Mouse (Mus musculus) MEL (cell line): ENCODE measurements at regions not wholly inside any gene's neighbourhood (a gene's known extent, or its start where the extent isn't known, plus 50 kb on each side); places are given as distances from the start of the nearest gene placed in this dataset.

ENCODE experiments used
- DNase-seq: peaks from one replicate; pipeline ENCODE4 v3.0.0; 2011; ENCODE audit warnings: low read depth, low spot score
- H3K27ac ChIP-seq: 2 replicates; pipeline ENCODE4 v1.5.1; 2012; ENCODE audit warnings: low read depth, mild to moderate bottlenecking, control low read depth, low read length, moderate library complexity; ENCODE audit not compliant: control insufficient read depth
- H3K27me3 ChIP-seq, 2 experiments: fragments of 150-350 bp in 1 of 2; sonication (generic) in 1 of 2; 2 replicates each; pipeline ENCODE4 v1.6.1; 2012; ENCODE audit warnings: low read length in 2 of 2, mild to moderate bottlenecking in 2 of 2, improper control_type of control experiment in 1 of 2, moderate library complexity in 1 of 2; ENCODE audit not compliant: insufficient read depth in 2 of 2, control insufficient read depth in 1 of 2
- H3K36me3 ChIP-seq, 2 experiments: 2 replicates each; pipeline ENCODE4 v1.6.1; 2012 to 2014; ENCODE audit warnings: low read length in 2 of 2, improper control_type of control experiment in 1 of 2, inconsistent platforms in 1 of 2, mild to moderate bottlenecking in 1 of 2; ENCODE audit not compliant: insufficient read depth in 2 of 2, control insufficient read depth in 1 of 2
- H3K4me1 ChIP-seq, 2 experiments: fragments of 150-350 bp in 1 of 2; sonication (generic) in 1 of 2; 2 replicates each; pipeline ENCODE4 v1.6.1; 2012; ENCODE audit warnings: low read length in 2 of 2, improper control_type of control experiment in 1 of 2, mild to moderate bottlenecking in 1 of 2; ENCODE audit not compliant: insufficient read depth in 2 of 2, control insufficient read depth in 1 of 2
- H3K4me3 ChIP-seq, 2 experiments: fragments of 150-350 bp in 1 of 2; sonication (generic) in 1 of 2; 2 replicates each; pipeline ENCODE4 v1.5.1; 2012; ENCODE audit warnings: low read depth in 2 of 2, low read length in 2 of 2, mild to moderate bottlenecking in 2 of 2, moderate library complexity in 2 of 2, control low read depth in 1 of 2, improper control_type of control experiment in 1 of 2; ENCODE audit not compliant: control insufficient read depth in 1 of 2, insufficient read depth in 1 of 2
- H3K79me2 ChIP-seq: 2 replicates; pipeline ENCODE4 v1.6.1; 2012; ENCODE audit warnings: mild to moderate bottlenecking, low read length, moderate library complexity; ENCODE audit not compliant: control insufficient read depth, poor library complexity, insufficient read depth
- H3K9ac ChIP-seq: 2 replicates; pipeline ENCODE4 v1.6.1; 2012; ENCODE audit warnings: low read depth, mild to moderate bottlenecking, control low read depth, low read length, moderate library complexity; ENCODE audit not compliant: control insufficient read depth, poor library complexity, severe bottlenecking
- H3K9me3 ChIP-seq: fragments of 150-350 bp; sonication (generic); replicated peaks from 2 replicates; pipeline ENCODE4 v1.6.1; 2012; ENCODE audit warnings: mild to moderate bottlenecking, low read length, improper control_type of control experiment, moderate library complexity; ENCODE audit not compliant: insufficient read depth
- BHLHE40 ChIP-seq: IDR thresholded peaks from 2 replicates; pipeline ENCODE4 v1.6.1; 2012; ENCODE audit warnings: low read depth, mild to moderate bottlenecking, inconsistent platforms, low read length, improper control_type of control experiment, borderline replicate concordance
- CHD1 ChIP-seq: IDR thresholded peaks from 2 replicates; pipeline ENCODE4 v1.6.1; 2012; ENCODE audit warnings: low read depth, mild to moderate bottlenecking, inconsistent platforms, low read length, improper control_type of control experiment
- CHD2 ChIP-seq: IDR thresholded peaks from 2 replicates; pipeline ENCODE4 v1.6.1; 2011; ENCODE audit warnings: low read length, improper control_type of control experiment
- CTCF ChIP-seq, 3 experiments: IDR thresholded peaks in 2 of 3; conservative IDR thresholded peaks in 1 of 3; 2 replicates each; pipeline ENCODE4 v1.5.1; 2011 to 2012; ENCODE audit warnings: low read length in 3 of 3, low read depth in 2 of 3, mild to moderate bottlenecking in 2 of 3, improper control_type of control experiment in 1 of 3, inconsistent platforms in 1 of 3, mixed read lengths in 1 of 3, moderate library complexity in 1 of 3; ENCODE audit not compliant: control insufficient read depth in 1 of 3, insufficient read depth in 1 of 3, poor library complexity in 1 of 3, severe bottlenecking in 1 of 3
- E2F4 ChIP-seq: IDR thresholded peaks from 2 replicates; pipeline ENCODE4 v1.6.1; 2011; ENCODE audit warnings: low read depth, low read length, improper control_type of control experiment, borderline replicate concordance
- ELF1 ChIP-seq: IDR thresholded peaks from 2 replicates; pipeline ENCODE4 v1.6.1; 2014; ENCODE audit warnings: low read depth, mild to moderate bottlenecking, inconsistent platforms, low read length, improper control_type of control experiment, moderate library complexity
- ETS1 ChIP-seq: IDR thresholded peaks from 2 replicates; pipeline ENCODE4 v1.6.1; 2012; ENCODE audit warnings: low read depth, mild to moderate bottlenecking, inconsistent platforms, low read length, improper control_type of control experiment, moderate library complexity
- GABPA ChIP-seq: IDR thresholded peaks from 2 replicates; pipeline ENCODE4 v1.6.1; 2012; ENCODE audit warnings: low read depth, mild to moderate bottlenecking, inconsistent platforms, low read length, improper control_type of control experiment, moderate library complexity
- MXI1 ChIP-seq: IDR thresholded peaks from 2 replicates; pipeline ENCODE4 v1.6.1; 2011; ENCODE audit warnings: mild to moderate bottlenecking, low read depth, low read length, improper control_type of control experiment
- MYC ChIP-seq: IDR thresholded peaks from 2 replicates; pipeline ENCODE4 v1.6.1; 2011; ENCODE audit warnings: low read depth, mild to moderate bottlenecking, low read length, improper control_type of control experiment, moderate library complexity
- POLR2A ChIP-seq, 2 experiments: IDR thresholded peaks; 2 replicates each; pipeline ENCODE4 v1.6.1; 2011 to 2012; ENCODE audit warnings: low read length in 2 of 2, mild to moderate bottlenecking in 2 of 2, control low read depth in 1 of 2, improper control_type of control experiment in 1 of 2, low read depth in 1 of 2, moderate library complexity in 1 of 2; ENCODE audit not compliant: control insufficient read depth in 1 of 2, insufficient read depth in 1 of 2, poor library complexity in 1 of 2
- POLR2AphosphoS5 ChIP-seq: IDR thresholded peaks from 2 replicates; pipeline ENCODE4 v1.6.1; 2012; ENCODE audit warnings: low read depth, borderline replicate concordance, mild to moderate bottlenecking, inconsistent platforms, low read length, moderate library complexity, mixed read lengths
- RAD21 ChIP-seq: IDR thresholded peaks from 2 replicates; pipeline ENCODE4 v1.6.1; 2011; ENCODE audit warnings: mild to moderate bottlenecking, low read depth, low read length, improper control_type of control experiment
- SMC3 ChIP-seq: IDR thresholded peaks from 2 replicates; pipeline ENCODE4 v1.6.1; 2011; ENCODE audit warnings: low read depth, low read length, improper control_type of control experiment
- TBP ChIP-seq: IDR thresholded peaks from 2 replicates; pipeline ENCODE4 v1.8.0; 2011; ENCODE audit warnings: low read depth, low read length, improper control_type of control experiment
- USF2 ChIP-seq, 2 experiments: IDR thresholded peaks; 2 replicates each; pipeline ENCODE4 v1.6.1; 2011 to 2012; ENCODE audit warnings: improper control_type of control experiment in 2 of 2, low read length in 2 of 2, borderline replicate concordance in 1 of 2, inconsistent platforms in 1 of 2, low read depth in 1 of 2, mild to moderate bottlenecking in 1 of 2; ENCODE audit not compliant: insufficient read depth in 1 of 2
- ZNF384 ChIP-seq: IDR thresholded peaks from 2 replicates; pipeline ENCODE4 v1.6.1; 2012; ENCODE audit warnings: low read depth, mild to moderate bottlenecking, inconsistent platforms, low read length, improper control_type of control experiment

- Histone ChIP-seq H3K79me2 (no peaks in the 10 kb centered on the region), H3K4me3 (no peak overlapping the region), H3K27me3 (no peaks in the 10 kb centered on the region)
- peak; percentile 38 for DNase-seq
- no peak for TF ChIP-seq CHD2
- no peak for TF ChIP-seq CTCF (IDR thresholded peaks at IDR 0.05 in 2 of 3, conservative IDR thresholded peaks at IDR 0.05 in 1 of 3; ENCODE audit: control insufficient read depth in 1 of 3, insufficient read depth in 1 of 3, low read depth in 2 of 3, low read length in 3 of 3, poor library complexity in 1 of 3, severe bottlenecking in 1 of 3)
- no peak for TF ChIP-seq GABPA
- TF ChIP-seq TBP, result no peak
- no peak for TF ChIP-seq E2F4
- TF ChIP-seq USF2 (IDR thresholded peaks at IDR 0.05; ENCODE audit: borderline replicate concordance in 1 of 2, insufficient read depth in 1 of 2, low read depth in 1 of 2, low read length in 2 of 2), result no peak
- TF ChIP-seq SMC3, result no peak
- no peak for TF ChIP-seq MYC
- no peak for TF ChIP-seq MXI1
- TF ChIP-seq CHD1, result no peak
- no peak for TF ChIP-seq POLR2AphosphoS5
- TF ChIP-seq, all 39 proteins: peak for 0
- H3K36me3 ChIP-seq, result no peaks in the 10 kb centered on the region
- H3K4me1 ChIP-seq, result no peaks in the 10 kb centered on the region
- no peak overlapping the region for H3K27ac ChIP-seq
- no peaks in the 10 kb centered on the region for H3K9me3 ChIP-seq
- H3K9ac ChIP-seq, result no peak overlapping the region
Measured at GRCm38 (mm10) chr1:52331442-52331841, 98.4 kb upstream of the Gls start.

GRCm38 (mm10) chr1:52330496-52330895 is 97.5 kb upstream of the Gls start:
- H3K36me3 ChIP-seq, result no peaks in the 10 kb centered on the region
- no peak overlapping the region for H3K4me3 ChIP-seq
- no peak overlapping the region for H3K9ac ChIP-seq
- H3K9me3 ChIP-seq, result no peaks in the 10 kb centered on the region
- H3K27ac ChIP-seq, result no peak overlapping the region
- H3K27me3 ChIP-seq, result no peaks in the 10 kb centered on the region
- H3K4me1 ChIP-seq, result no peaks in the 10 kb centered on the region
- H3K79me2 ChIP-seq, result no peaks in the 10 kb centered on the region
- DNase-seq, result no peak
- TF ChIP-seq BHLHE40 (no peak), POLR2A (IDR thresholded peaks at IDR 0.05; ENCODE audit: control insufficient read depth in 1 of 2, insufficient read depth in 1 of 2, low read depth in 1 of 2, low read length in 2 of 2, poor library complexity in 1 of 2) (no peak), ZNF384 (no peak), CHD1 (no peak), CTCF (IDR thresholded peaks at IDR 0.05 in 2 of 3, conservative IDR thresholded peaks at IDR 0.05 in 1 of 3; ENCODE audit: control insufficient read depth in 1 of 3, insufficient read depth in 1 of 3, low read depth in 2 of 3, low read length in 3 of 3, poor library complexity in 1 of 3, severe bottlenecking in 1 of 3) (no peak), ETS1 (no peak), ELF1 (no peak), SMC3 (no peak), RAD21 (no peak)
